Mouse (Mus musculus) NIH3T3 (cell line): ENCODE measurements around the gene Acp6.

ENCODE experiments used
- DNase-seq: peaks from one replicate; pipeline ENCODE4 v3.0.0-alpha.2; 2012; ENCODE audit warnings: low read depth

Acp6 gene

DNA sequence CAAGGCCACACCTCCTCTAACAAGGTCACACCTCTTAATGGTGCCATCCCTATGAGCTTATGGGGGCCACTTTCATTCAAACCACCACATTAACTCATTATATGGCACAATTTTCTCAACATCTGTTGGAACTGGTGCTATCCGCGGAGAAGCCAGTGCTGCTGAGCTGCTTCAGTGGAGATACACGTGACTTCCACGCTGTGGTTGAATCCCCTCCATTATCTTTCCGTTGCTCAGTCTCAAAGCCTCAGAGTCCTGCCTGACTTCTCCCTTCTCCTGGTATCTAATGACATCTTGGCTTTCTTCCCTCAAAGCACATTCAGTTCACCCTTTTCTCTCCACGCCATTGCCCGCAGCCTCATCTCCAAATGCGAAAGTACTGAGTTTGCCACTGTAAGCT lies 38.0 kb downstream of the Acp6 start:
- no peak for DNase-seq

DNA sequence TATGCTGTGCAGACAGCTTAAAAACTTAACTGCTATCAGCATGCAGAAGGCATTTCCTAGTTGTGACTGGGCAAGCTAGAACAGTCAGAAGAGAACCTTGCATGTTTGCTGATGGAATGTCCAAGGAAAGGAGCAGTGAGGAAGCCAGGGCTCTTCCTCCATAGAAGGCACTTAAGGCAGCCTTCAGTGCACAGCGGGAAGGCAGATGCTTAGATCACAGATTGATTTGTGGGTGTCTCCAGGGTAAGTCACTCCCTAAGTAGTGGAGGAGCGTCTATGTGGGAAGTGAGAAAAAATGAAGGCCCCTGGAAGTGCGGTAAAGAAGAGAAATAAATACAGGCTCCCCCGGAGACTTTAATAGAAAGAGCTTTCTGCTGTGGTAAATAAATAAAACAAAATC lies 40.7 kb downstream of the Acp6 start:
- DNase-seq, result no peak

DNA sequence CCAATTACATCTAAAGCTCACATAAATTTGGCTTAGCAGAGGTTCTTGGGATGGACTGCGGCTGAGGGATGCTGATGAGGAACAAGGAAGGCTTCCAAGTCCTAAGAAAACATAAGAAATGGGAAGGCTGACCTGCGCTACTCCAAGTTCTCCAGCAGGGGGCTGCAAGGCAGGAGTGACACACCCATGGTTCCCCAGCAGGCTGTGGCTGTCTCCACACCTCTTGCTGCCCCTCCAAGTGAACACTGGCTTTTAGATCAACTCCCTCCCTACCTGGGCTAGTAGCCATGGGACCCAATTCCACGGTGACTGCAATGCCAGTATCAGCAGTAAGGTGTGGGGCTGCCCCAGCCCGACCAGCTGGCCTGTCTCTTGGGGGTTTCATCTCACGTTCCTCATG lies 43.4 kb downstream of the Acp6 start:
- DNase-seq, result peak; percentile 80

DNA sequence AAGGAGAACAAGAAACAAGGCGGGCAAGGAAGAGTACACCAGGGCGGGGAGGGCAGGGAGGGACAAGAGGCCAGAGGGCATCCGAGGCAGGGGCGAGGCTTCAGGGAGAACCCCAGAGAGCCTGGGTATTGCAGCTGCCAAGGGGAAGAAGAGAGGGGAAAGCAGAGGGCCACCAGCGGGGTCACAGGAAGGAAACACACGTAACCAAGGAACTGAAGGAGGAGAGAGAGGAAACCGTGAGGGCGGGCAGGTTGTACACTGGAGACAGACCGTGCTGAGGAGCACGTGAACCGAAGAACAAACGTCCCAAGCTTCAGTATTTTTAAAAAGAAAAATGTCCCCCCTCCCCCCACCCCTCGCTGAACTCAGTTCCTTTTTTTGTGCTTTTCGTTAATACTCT lies 45.3 kb downstream of the Acp6 start:
- DNase-seq, result no peak

DNA sequence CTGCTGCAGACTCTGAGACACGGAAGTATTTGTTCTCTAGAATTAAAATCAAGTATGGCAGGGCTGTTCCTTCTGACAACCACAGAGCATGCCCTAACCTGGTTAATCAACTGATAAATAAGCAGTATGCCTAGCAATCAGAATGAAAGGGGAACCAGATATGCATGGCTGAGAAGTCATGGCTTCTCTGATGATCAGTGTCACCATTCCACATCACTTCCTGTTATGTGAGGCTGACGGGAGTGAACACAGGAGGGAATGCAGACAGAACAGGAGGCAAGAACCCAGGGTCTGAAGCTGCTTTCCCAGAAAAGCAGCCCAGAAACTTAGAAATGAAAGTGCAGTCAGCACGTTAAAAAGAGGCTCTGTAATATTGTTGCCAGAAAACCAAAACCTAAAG lies 47.9 kb downstream of the Acp6 start:
- DNase-seq, result no peak

DNA sequence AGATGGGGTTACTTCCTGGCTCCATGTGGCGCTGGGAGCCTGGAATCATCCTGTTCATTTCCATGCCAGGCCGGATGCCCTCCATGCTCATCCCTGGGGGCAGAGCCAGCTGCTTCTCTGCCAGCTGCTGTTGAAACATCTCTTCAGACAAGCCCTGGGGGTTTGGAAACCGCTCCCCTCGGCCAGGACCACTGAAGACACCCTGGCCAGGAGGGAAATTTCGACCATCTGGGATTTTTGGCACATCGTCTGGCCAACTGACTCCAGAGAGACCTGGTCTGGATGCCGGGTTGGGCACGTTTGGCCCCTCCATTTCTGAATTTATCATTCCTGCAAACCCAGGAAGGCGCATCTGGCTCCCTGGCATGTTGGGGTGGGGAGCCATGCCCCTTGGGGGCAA lies 50.8 kb downstream of the Acp6 start:
- no peak for DNase-seq

DNA sequence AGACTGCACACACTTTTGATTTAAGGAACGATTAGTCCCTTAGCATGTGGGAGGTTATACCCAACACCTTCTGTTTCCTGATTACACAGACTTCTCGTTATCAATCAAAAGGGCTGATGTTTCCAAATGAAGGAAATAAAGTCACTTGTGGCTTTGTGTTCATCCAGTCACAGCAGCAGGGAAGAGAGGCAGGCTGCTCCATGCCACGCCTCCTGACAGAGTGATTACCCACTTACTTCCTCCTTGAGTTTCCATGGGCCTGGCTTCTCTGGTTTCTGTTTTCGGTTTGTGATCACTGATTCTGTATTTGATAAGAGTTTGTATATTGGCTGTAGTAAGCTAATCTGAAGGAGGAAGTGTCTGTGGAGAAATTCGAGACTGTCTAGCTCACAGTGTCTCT lies 52.6 kb downstream of the Acp6 start:
- no peak for DNase-seq

DNA sequence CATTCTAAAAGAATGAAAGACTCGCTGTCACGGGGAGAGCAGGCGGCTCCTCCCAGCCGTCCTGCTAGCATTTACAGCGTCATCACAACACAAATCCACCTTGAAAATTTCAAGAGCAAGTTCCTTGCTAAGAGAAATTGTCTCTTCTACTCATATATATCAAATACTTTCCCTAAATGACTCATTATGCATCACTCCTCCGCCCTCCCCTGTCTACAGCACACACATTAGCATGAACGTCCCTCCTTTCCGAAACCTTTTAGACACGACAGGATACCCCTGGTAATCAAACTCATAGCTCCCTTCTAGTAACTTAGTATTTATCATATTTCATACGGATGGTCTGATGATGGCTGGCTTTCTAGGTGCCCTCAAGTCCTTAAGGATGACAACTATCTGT lies 55.3 kb downstream of the Acp6 start:
- peak; percentile 54 for DNase-seq

DNA sequence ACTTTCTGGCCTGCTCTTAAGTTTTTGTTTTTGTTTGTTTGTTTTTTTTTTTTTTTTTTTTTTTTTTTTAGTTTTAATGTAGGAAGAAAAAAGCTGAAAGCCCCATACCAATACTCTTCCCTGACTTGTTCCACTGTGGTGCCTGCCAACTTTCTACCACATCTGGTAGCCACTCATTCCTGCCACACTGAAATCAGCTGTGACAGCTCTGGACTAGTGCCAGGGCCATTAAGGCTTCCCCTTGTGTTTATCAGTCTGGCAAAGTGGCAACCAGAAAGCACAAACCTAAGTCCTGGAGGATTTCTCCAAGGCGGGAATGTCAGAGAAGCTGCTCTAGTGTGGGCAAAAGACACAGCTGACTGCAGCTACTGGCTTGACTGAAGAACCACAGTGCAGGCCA lies 55.9 kb downstream of the Acp6 start:
- peak; percentile 79 for DNase-seq

DNA sequence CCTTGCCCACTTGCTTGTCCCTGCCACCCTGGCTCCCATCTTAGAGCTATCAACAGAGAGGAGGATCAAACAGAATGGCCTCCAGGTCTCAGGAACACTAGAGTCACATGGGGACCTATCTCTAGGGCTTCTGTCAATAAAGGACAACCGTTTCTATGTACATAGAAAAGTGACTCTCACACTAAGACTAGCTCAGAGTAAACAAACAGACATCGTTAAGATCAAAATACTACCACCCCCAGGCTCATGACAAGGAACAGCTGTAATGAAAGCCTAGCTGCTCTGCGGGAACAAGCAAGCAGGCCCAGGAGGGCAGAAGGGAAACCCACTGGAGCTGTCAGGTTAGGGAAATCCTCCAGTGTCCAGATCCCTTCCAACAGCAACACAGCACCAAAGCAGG lies 56.9 kb downstream of the Acp6 start:
- DNase-seq, result no peak

DNA sequence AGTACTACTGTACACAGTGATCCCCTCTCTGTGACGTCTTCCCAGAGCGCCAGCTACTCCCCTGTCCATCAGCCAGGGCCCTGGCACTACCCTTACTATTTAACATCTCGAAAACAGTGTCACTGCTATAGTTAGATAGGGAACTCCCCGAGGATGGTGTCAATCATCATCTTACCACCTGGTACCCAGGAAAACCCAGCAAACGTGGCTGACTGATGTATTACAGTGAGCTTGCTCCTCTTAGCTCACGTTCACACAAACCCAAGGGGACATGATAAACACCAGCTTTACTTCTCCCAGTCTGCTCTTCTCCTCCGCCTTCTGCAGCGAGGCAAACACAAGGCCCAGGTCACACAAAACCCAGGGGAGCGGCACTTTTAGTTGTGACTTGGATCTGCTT lies 64.7 kb downstream of the Acp6 start:
- DNase-seq, result no peak

DNA sequence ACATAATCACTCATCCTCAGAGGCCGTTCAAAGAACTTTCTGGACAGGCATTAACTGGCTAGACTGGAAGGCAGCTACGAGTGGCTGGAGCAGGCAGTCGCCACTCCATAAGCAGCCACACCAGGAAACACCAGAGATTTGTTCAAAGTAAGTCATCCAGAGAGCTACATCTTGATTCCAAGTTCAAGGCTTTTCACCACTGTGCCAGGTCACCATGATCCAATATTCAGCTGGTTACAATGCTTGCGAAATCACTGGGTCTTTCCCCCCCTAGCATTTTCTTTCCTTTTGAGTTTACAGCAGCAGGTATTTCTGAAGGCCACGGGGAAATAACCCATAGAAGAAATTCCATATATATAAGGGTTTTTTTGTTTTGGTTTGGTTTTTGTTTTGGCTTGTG lies 66.7 kb downstream of the Acp6 start:
- DNase-seq, result peak; percentile 50

DNA sequence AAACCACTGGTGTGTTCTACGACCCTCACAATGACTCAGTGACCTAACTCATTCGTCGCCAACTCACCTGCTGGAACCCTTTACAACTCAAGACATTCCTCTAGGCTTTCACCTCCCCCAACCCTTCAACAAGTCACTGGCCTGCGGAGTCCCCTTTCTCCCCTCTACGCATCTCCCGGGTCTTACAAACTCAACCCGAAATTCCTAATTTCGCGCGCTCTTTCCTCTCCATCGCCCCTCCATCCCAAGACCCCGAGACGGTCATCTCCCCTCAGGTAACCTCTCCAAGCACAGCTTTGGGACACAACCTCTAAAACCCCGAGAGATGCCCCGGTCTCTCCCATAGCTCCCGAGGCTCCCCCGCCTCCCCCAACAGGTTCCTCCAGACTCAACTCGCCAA lies 68.1 kb downstream of the Acp6 start:
- no peak for DNase-seq
